Mouse (Mus musculus) C2C12 (cell line): ENCODE data around the gene Sprr2a1.
"Not testable (repeated sequence)": the region's sequence is repeated elsewhere in the genome, so short reads cannot be mapped to it uniquely, and the experiment has no call there.

Experiments
- CEBPB ChIP-seq: IDR thresholded peaks from one replicate; pipeline ENCODE4 v1.6.1; 2011; ENCODE audit warnings: low read depth, mild to moderate bottlenecking, control low read depth, moderate library complexity
- CTCF ChIP-seq: IDR thresholded peaks from one replicate; pipeline ENCODE4 v1.5.1; 2011; ENCODE audit not compliant: control insufficient read depth, insufficient read depth, insufficient read length
- USF1 ChIP-seq: IDR thresholded peaks from one replicate; pipeline ENCODE4 v1.6.1; 2011; ENCODE audit warnings: low read depth, mild to moderate bottlenecking, control low read depth, moderate library complexity

- TF ChIP-seq CEBPB, USF1, CTCF: not testable (repeated sequence)
Measured at GRCm38 (mm10) chr3:92212059-92212458, 3.5 kb upstream of the Sprr2a1 start.
